Mouse (Mus musculus) heart, adult 9 months (tissue): ENCODE results near the gene Clock.

Source experiments
- DNase-seq, 2 experiments: peaks; one replicate each; pipeline ENCODE4 v3.0.0; 2022; ENCODE audit warnings: low spot score in 2 of 2

Gene Clock

GRCm38 (mm10) chr5:76179791-76180190 is 124.8 kb downstream of the Clock start:
- DNase-seq = no peak

GRCm38 (mm10) chr5:76179171-76179570 is 125.4 kb downstream of the Clock start:
- DNase-seq = no peak

- no peak for DNase-seq
Observed at GRCm38 (mm10) chr5:76177664-76178063, 126.9 kb downstream of the Clock start.

- DNase-seq = no peak
Observed at GRCm38 (mm10) chr5:76176841-76177240, 127.8 kb downstream of the Clock start.

- DNase-seq = peak in 1 of 2 experiments; percentile 19
Observed at GRCm38 (mm10) chr5:76176411-76176810, 128.2 kb downstream of the Clock start.

- no peak for DNase-seq
Observed at GRCm38 (mm10) chr5:76175051-76175450, 129.5 kb downstream of the Clock start.

GRCm38 (mm10) chr5:76171039-76171438 is 133.6 kb downstream of the Clock start:
- DNase-seq = no peak

GRCm38 (mm10) chr5:76170522-76170921 is 134.1 kb downstream of the Clock start:
- DNase-seq = no peak

- DNase-seq = no peak
Observed at GRCm38 (mm10) chr5:76164827-76165226, 139.8 kb downstream of the Clock start.

- no peak for DNase-seq
Observed at GRCm38 (mm10) chr5:76163828-76164390, 140.7 kb downstream of the Clock start.

- no peak for DNase-seq
Observed at GRCm38 (mm10) chr5:76162926-76163325, 141.7 kb downstream of the Clock start.

- DNase-seq = no peak
Observed at GRCm38 (mm10) chr5:76161491-76161890, 143.1 kb downstream of the Clock start.

GRCm38 (mm10) chr5:76160086-76160485 is 144.5 kb downstream of the Clock start:
- DNase-seq = no peak
